Mouse (Mus musculus): ENCODE measurements around the gene Ppp1r9b. TPM values are rescaled to one million over a fixed set of nuclear protein-coding genes. Genes with fewer than 3 reads are reported as not detected.
"Not testable (repeated sequence)": the region's sequence is repeated elsewhere in the genome, so short reads cannot be mapped to it uniquely, and the experiment has no call there.

Gene Ppp1r9b
- polyA plus RNA-seq, 1 experiment from 2014 or later, result 16.2 TPM

DNA sequence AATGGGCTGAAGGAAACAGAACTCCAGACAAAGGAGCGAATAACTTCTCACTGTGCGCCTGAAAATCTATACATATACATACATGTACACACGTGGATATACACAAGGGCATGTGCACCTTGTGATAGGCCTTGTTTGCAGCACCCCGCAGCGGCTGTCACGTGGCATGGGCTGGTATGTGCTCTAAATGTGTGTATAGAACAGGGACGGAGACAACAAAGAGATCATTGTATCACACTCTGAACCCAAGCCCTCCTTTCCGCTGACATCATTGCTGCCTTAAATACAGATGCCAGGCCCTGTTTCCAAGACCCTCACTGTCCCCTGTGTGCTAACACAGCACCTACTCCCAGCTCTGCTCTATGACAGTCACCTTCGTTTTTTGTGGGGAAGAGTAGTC, 35.7 kb upstream of the Ppp1r9b start:
- Histone ChIP-seq H3K4me1 (replicated peaks; ENCODE audit: control insufficient read depth, insufficient read depth, low read length) (peaks cover 4% of the 10 kb centered on the region; the same call in 1 of the 2 replicates), H3K9ac (ENCODE audit: low read depth, low read length) (no peak overlapping the region), H3K27ac (ENCODE audit: low read depth, low read length) (no peak overlapping the region), H3K9me3 (ENCODE audit: control insufficient read depth, low read length) (no peaks in the 10 kb centered on the region), H3K36me3 (ENCODE audit: control insufficient read depth, insufficient read depth, low read length) (no peaks in the 10 kb centered on the region), H3K27me3 (ENCODE audit: control insufficient read depth, insufficient read depth, low read length) (no peaks in the 10 kb centered on the region), H3K4me2 (replicated peaks; ENCODE audit: low read depth, low read length) (no peak overlapping the region), H3K4me3 (ENCODE audit: low read depth, low read length) (no peak overlapping the region)
- ATAC-seq (ENCODE audit: low FRiP score), result 0 out of 2 replicates have a peak, but pooled peaks have one; percentile 38
- WGBS, result 70% methylated on average over 9 of the region's 9 CpGs
- peak; percentile 41 for DNase-seq (ENCODE audit: low spot score)

- no peak overlapping the region for H3K4me3 ChIP-seq (ENCODE audit: low read depth, low read length)
- no peak overlapping the region for H3K27ac ChIP-seq (ENCODE audit: low read depth, low read length)
- H3K27me3 ChIP-seq (ENCODE audit: control insufficient read depth, insufficient read depth, low read length), result no peaks in the 10 kb centered on the region
- H3K4me1 ChIP-seq (replicated peaks; ENCODE audit: control insufficient read depth, insufficient read depth, low read length), result no peaks in the 10 kb centered on the region; the same call in 1 of the 2 replicates
- no peaks in the 10 kb centered on the region for H3K9me3 ChIP-seq (ENCODE audit: control insufficient read depth, low read length)
- DNase-seq (ENCODE audit: low spot score) (no peak), ATAC-seq (ENCODE audit: low FRiP score) (no peak)
- 83% methylated on average over 9 of the region's 9 CpGs for WGBS
- no peak overlapping the region for H3K4me2 ChIP-seq (replicated peaks; ENCODE audit: low read depth, low read length)
- H3K36me3 ChIP-seq (ENCODE audit: control insufficient read depth, insufficient read depth, low read length), result no peaks in the 10 kb centered on the region
- H3K9ac ChIP-seq (ENCODE audit: low read depth, low read length), result no peak overlapping the region
Measured at GRCm38 (mm10) chr11:94957693-94958064, 33.2 kb upstream of the Ppp1r9b start.

DNA sequence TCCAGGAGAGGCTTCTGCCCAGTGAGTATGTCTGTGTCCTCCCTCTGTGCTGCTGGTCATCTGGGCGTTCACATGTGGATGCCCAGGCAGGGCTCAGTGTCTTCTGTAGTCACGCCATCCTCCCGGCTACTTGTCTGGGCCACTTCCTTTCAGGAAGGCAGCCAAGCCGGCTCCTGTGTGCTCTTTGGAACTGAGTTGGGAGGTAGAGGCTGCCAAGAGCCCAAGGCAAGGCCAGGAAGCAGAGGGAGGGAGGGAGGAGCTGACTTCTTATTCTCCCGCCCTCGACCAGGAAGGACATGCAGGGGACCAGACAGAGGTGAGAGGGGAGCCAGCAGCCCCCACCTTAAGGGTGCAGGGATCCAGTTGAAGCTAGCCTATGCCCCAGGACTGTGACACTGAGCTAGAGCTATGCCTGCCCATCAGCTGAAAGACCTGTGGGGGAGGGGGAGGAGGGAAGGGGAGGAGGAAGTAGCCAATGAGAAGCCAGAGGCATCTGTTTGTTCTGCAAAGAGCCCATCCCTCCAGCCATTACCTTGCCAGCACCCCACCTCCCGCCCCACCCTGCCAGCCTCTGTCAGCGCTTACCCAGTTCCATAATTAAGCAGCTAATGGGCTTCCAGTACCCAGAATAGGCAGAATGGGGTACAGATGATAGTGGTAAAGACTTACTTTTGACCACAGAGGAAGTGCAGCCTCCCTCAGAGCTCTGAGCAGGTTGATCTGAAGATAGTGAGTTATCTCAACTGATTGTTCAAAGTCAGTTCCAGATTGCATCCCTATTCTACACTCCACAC, 32.6 kb upstream of the Ppp1r9b start:
- Histone ChIP-seq H3K27me3 (ENCODE audit: control insufficient read depth, insufficient read depth, low read length) (no peaks in the 10 kb centered on the region), H3K9ac (ENCODE audit: low read depth, low read length) (no peak overlapping the region), H3K4me1 (replicated peaks; ENCODE audit: control insufficient read depth, insufficient read depth, low read length) (no peaks in the 10 kb centered on the region; the same call in 1 of the 2 replicates), H3K4me3 (ENCODE audit: low read depth, low read length) (no peak overlapping the region), H3K36me3 (ENCODE audit: control insufficient read depth, insufficient read depth, low read length) (no peaks in the 10 kb centered on the region), H3K9me3 (ENCODE audit: control insufficient read depth, low read length) (no peaks in the 10 kb centered on the region), H3K27ac (ENCODE audit: low read depth, low read length) (no peak overlapping the region), H3K4me2 (replicated peaks; ENCODE audit: low read depth, low read length) (no peak overlapping the region)
- DNase-seq (ENCODE audit: low spot score), result no peak
- ATAC-seq (ENCODE audit: low FRiP score), result no peak
- 29% methylated on average over 8 of the region's 8 CpGs for WGBS

GRCm38 (mm10) chr11:94962534-94963101, 28.2 kb upstream of the Ppp1r9b start:
- no peak for DNase-seq (ENCODE audit: low spot score)

DNA sequence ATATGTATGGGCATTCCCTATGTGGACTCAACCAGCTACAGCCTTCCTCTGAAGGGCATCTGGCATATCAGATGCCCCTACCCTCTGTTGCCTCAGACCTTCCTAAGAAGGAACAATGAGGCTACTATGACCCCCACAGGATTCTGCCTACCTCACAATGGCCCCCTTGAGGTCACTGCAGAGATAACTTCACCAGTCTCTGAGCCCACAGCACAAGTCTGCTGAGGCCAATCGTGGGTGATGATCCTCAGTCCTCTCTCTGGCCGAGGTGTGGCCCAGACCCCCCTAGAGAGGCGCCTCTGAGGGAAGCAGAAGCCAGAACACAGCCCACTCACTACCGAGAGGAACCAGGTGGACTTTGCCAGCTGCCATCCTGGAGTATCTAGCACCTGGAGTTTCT, 23.4 kb upstream of the Ppp1r9b start, which contains the start of gene Hils1:
Gene Hils1 (plus strand): TSS at position 175 of the 400 bp plus-strand sequence.
- H3K4me3 ChIP-seq (ENCODE audit: low read depth, low read length), result no peak within 1 kb of the TSS
- H3K27ac ChIP-seq (ENCODE audit: low read depth, low read length), result no peak within 1 kb of the TSS
- ATAC-seq (ENCODE audit: low FRiP score) (no peak), DNase-seq (ENCODE audit: low spot score) (no peak)
- WGBS, result 52% methylated on average over 4 of the region's 4 CpGs
- no peak within 1 kb of the TSS for H3K9ac ChIP-seq (ENCODE audit: low read depth, low read length)
- H3K27me3 ChIP-seq (ENCODE audit: control insufficient read depth, insufficient read depth, low read length), result no peaks in the 10 kb centered on the region
- no peak within 1 kb of the TSS for H3K4me2 ChIP-seq (replicated peaks; ENCODE audit: low read depth, low read length)
- no peaks in the 10 kb centered on the region for H3K4me1 ChIP-seq (replicated peaks; ENCODE audit: control insufficient read depth, insufficient read depth, low read length)
- no peaks in the 10 kb centered on the region for H3K9me3 ChIP-seq (ENCODE audit: control insufficient read depth, low read length)
- H3K36me3 ChIP-seq (ENCODE audit: control insufficient read depth, insufficient read depth, low read length), result no peaks in the 10 kb centered on the region

More at GRCm38 (mm10) chr11:94962534-94963101, 28.2 kb upstream of the Ppp1r9b start:
- no peak overlapping the region for H3K4me3 ChIP-seq (ENCODE audit: low read depth, low read length)
- WGBS, result 66% methylated on average over 5 of the region's 5 CpGs
- no peak for ATAC-seq (ENCODE audit: low FRiP score)
- H3K27ac ChIP-seq (ENCODE audit: low read depth, low read length), result no peak overlapping the region
- no peaks in the 10 kb centered on the region for H3K4me1 ChIP-seq (replicated peaks; ENCODE audit: control insufficient read depth, insufficient read depth, low read length)
- no peaks in the 10 kb centered on the region for H3K9me3 ChIP-seq (ENCODE audit: control insufficient read depth, low read length)
- H3K4me2 ChIP-seq (replicated peaks; ENCODE audit: low read depth, low read length), result no peak overlapping the region
- no peak overlapping the region for H3K9ac ChIP-seq (ENCODE audit: low read depth, low read length)
- no peaks in the 10 kb centered on the region for H3K36me3 ChIP-seq (ENCODE audit: control insufficient read depth, insufficient read depth, low read length)
- H3K27me3 ChIP-seq (ENCODE audit: control insufficient read depth, insufficient read depth, low read length), result no peaks in the 10 kb centered on the region

DNA sequence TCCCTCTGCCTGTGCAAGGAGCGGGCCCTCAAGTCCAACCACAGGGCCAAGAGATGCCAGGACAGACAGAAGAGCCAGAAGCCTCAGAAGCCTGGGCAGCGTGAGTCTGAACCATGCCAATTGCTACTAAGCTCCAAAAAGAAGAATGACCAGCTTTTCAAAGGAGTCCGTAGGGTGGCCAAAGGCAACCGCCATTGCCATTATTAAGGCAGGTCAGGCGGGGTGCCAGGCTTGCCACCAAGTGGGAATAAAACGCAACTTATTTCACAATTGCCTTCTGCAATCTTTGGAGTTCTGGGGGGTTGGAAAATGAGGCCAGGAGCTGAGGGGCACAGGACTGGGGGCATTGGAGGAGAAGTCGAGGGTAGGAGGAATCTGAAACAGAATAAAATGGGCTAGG, 22.6 kb upstream of the Ppp1r9b start:
- H3K36me3 ChIP-seq (ENCODE audit: control insufficient read depth, insufficient read depth, low read length), result no peaks in the 10 kb centered on the region
- no peak overlapping the region for H3K4me2 ChIP-seq (replicated peaks; ENCODE audit: low read depth, low read length)
- no peak overlapping the region for H3K27ac ChIP-seq (ENCODE audit: low read depth, low read length)
- no peaks in the 10 kb centered on the region for H3K9me3 ChIP-seq (ENCODE audit: control insufficient read depth, low read length)
- ATAC-seq (ENCODE audit: low FRiP score) (no peak), DNase-seq (ENCODE audit: low spot score) (no peak)
- H3K4me1 ChIP-seq (replicated peaks; ENCODE audit: control insufficient read depth, insufficient read depth, low read length), result no peaks in the 10 kb centered on the region
- no peaks in the 10 kb centered on the region for H3K27me3 ChIP-seq (ENCODE audit: control insufficient read depth, insufficient read depth, low read length)
- H3K9ac ChIP-seq (ENCODE audit: low read depth, low read length), result no peak overlapping the region
- WGBS, result 80% methylated on average over 7 of the region's 7 CpGs
- no peak overlapping the region for H3K4me3 ChIP-seq (ENCODE audit: low read depth, low read length)

- ATAC-seq (ENCODE audit: low FRiP score); H3K27me3 ChIP-seq (ENCODE audit: control insufficient read depth, insufficient read depth, low read length); H3K9ac ChIP-seq (ENCODE audit: low read depth, low read length); H3K4me2 ChIP-seq (replicated peaks; ENCODE audit: low read depth, low read length); H3K4me1 ChIP-seq (replicated peaks; ENCODE audit: control insufficient read depth, insufficient read depth, low read length); H3K4me3 ChIP-seq (ENCODE audit: low read depth, low read length); DNase-seq (ENCODE audit: low spot score); H3K36me3 ChIP-seq (ENCODE audit: control insufficient read depth, insufficient read depth, low read length); H3K9me3 ChIP-seq (ENCODE audit: control insufficient read depth, low read length); H3K27ac ChIP-seq (ENCODE audit: low read depth, low read length): not testable (repeated sequence)
- WGBS, result 90% methylated on average over 4 of the region's 4 CpGs
Measured at GRCm38 (mm10) chr11:94969709-94970108, 21.1 kb upstream of the Ppp1r9b start.

GRCm38 (mm10) chr11:94970210-94970943, 20.5 kb upstream of the Ppp1r9b start:
- no peaks in the 10 kb centered on the region for H3K9me3 ChIP-seq (ENCODE audit: control insufficient read depth, low read length)
- H3K9ac ChIP-seq (ENCODE audit: low read depth, low read length), result no peak overlapping the region
- H3K4me3 ChIP-seq (ENCODE audit: low read depth, low read length), result no peak overlapping the region
- DNase-seq (ENCODE audit: low spot score), result peak; percentile 81
- WGBS, result 60% methylated on average over 15 of the region's 15 CpGs
- H3K27ac ChIP-seq (ENCODE audit: low read depth, low read length), result no peak overlapping the region
- no peaks in the 10 kb centered on the region for H3K4me1 ChIP-seq (replicated peaks; ENCODE audit: control insufficient read depth, insufficient read depth, low read length)
- H3K4me2 ChIP-seq (replicated peaks; ENCODE audit: low read depth, low read length), result no peak overlapping the region
- H3K27me3 ChIP-seq (ENCODE audit: control insufficient read depth, insufficient read depth, low read length), result no peaks in the 10 kb centered on the region
- no peak for ATAC-seq (ENCODE audit: low FRiP score)
- no peaks in the 10 kb centered on the region for H3K36me3 ChIP-seq (ENCODE audit: control insufficient read depth, insufficient read depth, low read length)

Data from hindbrain, embryonic 11.5 days (tissue).